18 mouse cellular contexts compared by ENCODE assay signal in genomic region chr1:62234039-62234438, GRCm38 (mm10).
A peak's percentile ranks its signal among the peaks of the same experiment; 100 is the strongest.
DNase-seq lines count a peak whose midpoint lies in the region; ATAC-seq and TF ChIP-seq lines count a peak whose summit lies in the region.
"Had no signal": no experiment of that assay in that cellular context is flagged by ENCODE, and none has a peak within 500 bp of the region (broad histone marks: within the 10 kb centered on the region; RNA-seq: fewer than 3 reads in every experiment).

No protein-coding gene starts in this region.

- TF ChIP-seq POLR2A in lung, adult 2 months (IDR thresholded peaks at IDR 0.05; ENCODE audit: borderline replicate concordance, extremely low read depth, low read depth, low read length), result no peak

- no peak overlapping the region for H3K27ac ChIP-seq in lung, embryonic 16.5 days (ENCODE audit: low read length)
- H3K27ac ChIP-seq: gastrocnemius, adult 2 months; lung, embryonic 15.5 days; midbrain, embryonic 10.5 days; neural tube, embryonic 13.5 days had no signal

- no peaks in the 10 kb centered on the region for H3K36me3 ChIP-seq in lung, embryonic 16.5 days (ENCODE audit: control insufficient read depth, insufficient read depth, low read length)
- H3K36me3 ChIP-seq: lung, embryonic 15.5 days; midbrain, embryonic 10.5 days; neural tube, embryonic 13.5 days had no signal

- no peak overlapping the region for H3K4me3 ChIP-seq in lung, adult 2 months (replicated peaks; ENCODE audit: extremely low read depth, low read depth, low read length)
- H3K4me3 ChIP-seq in lung, embryonic 16.5 days (ENCODE audit: low read length), result no peak overlapping the region
- H3K4me3 ChIP-seq: gastrocnemius, adult 2 months; lung, embryonic 15.5 days; midbrain, embryonic 10.5 days; neural tube, embryonic 13.5 days had no signal

- H3K4me1 ChIP-seq in lung, adult 2 months (ENCODE audit: control insufficient read depth, insufficient read depth, low read length), result no peaks in the 10 kb centered on the region
- peaks cover 8% of the 10 kb centered on the region; the same call in 1 of the 2 replicates for H3K4me1 ChIP-seq in lung, embryonic 16.5 days (replicated peaks; ENCODE audit: control insufficient read depth, insufficient read depth, low read length)

- H3K9ac ChIP-seq in lung, embryonic 16.5 days (ENCODE audit: low read length), result no peak overlapping the region
- H3K9ac ChIP-seq: lung, embryonic 15.5 days; neural tube, embryonic 13.5 days had no signal

- no peak overlapping the region for H3K4me2 ChIP-seq in lung, embryonic 16.5 days (ENCODE audit: low read depth, low read length)
- H3K4me2 ChIP-seq: lung, embryonic 15.5 days; neural tube, embryonic 13.5 days had no signal

- peak; percentile 62; the same call in 1 of the 2 replicates for ATAC-seq in lung, embryonic 16.5 days (ENCODE audit: low read depth)
- ATAC-seq: activated CD4-positive, CD25-positive, alpha-beta regulatory T cell, adult 4 months; forebrain, embryonic 16.5 days had no signal

- no peak for TF ChIP-seq CTCF in lung, adult 2 months (IDR thresholded peaks at IDR 0.05; ENCODE audit: insufficient read depth, low read length)

- H3K27me3 ChIP-seq in lung, embryonic 16.5 days (ENCODE audit: control insufficient read depth, insufficient read depth, low read depth, low read length), result no peaks in the 10 kb centered on the region
- H3K27me3 ChIP-seq: lung, embryonic 15.5 days; neural tube, embryonic 13.5 days had no signal

- no peaks in the 10 kb centered on the region for H3K9me3 ChIP-seq in lung, embryonic 16.5 days (ENCODE audit: control insufficient read depth, low read length)
- H3K9me3 ChIP-seq: lung, embryonic 15.5 days; midbrain, embryonic 10.5 days; neural tube, embryonic 13.5 days had no signal

- WGBS in lung, adult 2 months, result 55% methylated on average over 1 of the region's 1 CpGs
- 33% methylated on average over 1 of the region's 1 CpGs for WGBS in lung, embryonic 16.5 days

- peak; percentile 11 for DNase-seq in embryo, embryonic 11 days
- DNase-seq in embryo, embryonic 10 days (ENCODE audit: low spot score), result no peak
- DNase-seq in lung, adult 18-20 months, result peak; percentile 15 to 24
- DNase-seq in lung, adult 2 months, result no peak
- DNase-seq in heart, postnatal 4 days, result no peak
- DNase-seq in B cell, adult 2 months, result no peak
- DNase-seq: adrenal gland, postnatal 36 days; cerebellum, adult 9-10 months; gastrocnemius, adult 2 months; kidney, adult 9 months; right cerebral cortex, postnatal 25 days; thymus, postnatal 25 days had no signal

Comparison
In these comparisons a context has a peak if more than half of its experiments do, and no peak if none do; other contexts are left out.
1. DNase-seq: peak in embryo, embryonic 11 days (single experiment) and lung, adult 18-20 months (2 of 2); none in embryo, embryonic 10 days (single experiment), lung, adult 2 months (single experiment), heart, postnatal 4 days (single experiment) and B cell, adult 2 months (0 of 2).